Mouse (Mus musculus): ENCODE results near the gene Actr5.
A peak's percentile ranks its signal among the peaks of the same experiment; 100 is the strongest.

The Actr5 gene

GRCm38 (mm10) chr2:158624718-158625222, at the start of gene Actr5:
TSS of gene Actr5 (plus strand) at chr2:158624888.
- DNase-seq (ENCODE audit: inconsistent ontology term), result peak; percentile 97

DNA sequence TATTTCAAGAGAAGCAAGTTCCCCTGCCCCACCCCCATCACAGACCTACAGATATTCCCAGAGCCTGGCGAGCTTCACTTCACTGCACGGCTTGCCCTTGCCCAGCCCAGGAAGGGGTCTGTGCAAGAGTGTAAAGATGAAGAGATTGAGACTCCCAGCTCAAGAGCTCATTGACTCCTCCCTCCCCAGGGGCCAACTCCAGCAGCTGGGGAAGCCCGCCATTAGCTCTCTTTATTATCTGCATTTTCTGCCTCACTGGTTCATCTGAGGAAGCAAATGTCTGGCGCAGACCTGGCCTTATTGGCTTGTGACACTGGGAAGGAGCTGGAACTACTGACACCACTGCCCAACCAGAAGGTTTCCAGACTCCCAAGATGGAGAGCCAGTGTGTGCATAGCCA, 44.7 kb upstream of the Actr5 start:
- no peak for DNase-seq (ENCODE audit: inconsistent ontology term)

DNA sequence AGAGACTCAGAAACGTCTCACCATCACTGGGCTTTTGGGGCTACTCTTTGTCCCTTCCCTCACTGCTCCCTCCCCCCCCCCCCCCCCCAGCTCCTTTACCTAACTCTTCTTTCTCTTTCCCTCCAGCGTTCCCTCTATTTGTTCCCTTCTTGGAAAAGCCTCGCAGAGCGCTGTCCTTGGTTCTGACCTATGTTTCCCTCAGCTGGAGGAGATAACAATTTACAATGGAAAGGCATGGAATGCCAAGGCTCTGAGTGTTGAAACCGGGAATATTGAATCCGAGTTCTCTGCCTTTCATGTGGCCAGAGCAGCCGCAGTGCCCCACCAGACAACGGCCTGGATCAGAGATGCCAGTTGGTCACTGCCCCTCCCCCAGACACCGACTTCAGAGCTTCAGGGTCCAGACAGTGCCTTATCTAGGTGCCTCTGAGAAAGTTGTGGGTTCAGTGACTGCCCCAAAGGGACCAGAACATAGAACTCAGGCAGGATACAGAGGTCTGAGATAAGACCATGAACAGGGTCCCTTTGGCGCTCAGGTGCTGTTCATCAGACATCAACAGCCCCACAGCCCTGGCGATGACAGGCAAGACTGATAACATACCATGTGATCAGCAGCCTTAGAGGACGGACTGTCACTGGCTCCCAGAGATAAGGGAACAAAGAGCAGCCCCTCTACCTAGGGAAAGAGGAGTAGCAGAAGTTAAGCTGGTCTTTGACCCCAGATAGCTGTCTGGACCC, 39.9 kb upstream of the Actr5 start:
- peak; percentile 72 for DNase-seq (ENCODE audit: inconsistent ontology term)

GRCm38 (mm10) chr2:158588524-158589271, 36.0 kb upstream of the Actr5 start:
- no peak for DNase-seq (ENCODE audit: inconsistent ontology term)

GRCm38 (mm10) chr2:158590495-158590894, 34.2 kb upstream of the Actr5 start:
- DNase-seq (ENCODE audit: inconsistent ontology term), result no peak

DNA sequence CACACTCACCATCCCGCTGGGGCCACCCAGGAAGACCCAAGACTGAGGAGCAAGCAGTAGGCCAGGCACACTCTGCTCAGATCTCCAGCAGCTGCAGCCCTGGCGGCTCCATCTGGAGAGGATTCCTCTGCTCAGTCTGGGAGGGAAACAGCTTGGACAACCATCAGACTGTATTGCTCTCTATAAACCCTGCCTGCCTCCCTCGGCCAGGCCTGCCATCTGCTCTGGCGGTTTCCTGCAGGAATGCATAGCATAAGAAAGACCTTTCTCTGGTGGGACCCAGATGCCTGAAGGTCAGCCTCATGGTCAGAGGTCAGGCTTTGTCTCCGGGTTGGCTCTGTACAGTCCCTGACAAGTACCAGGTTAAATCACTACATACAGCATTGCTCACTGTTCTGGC, 33.4 kb upstream of the Actr5 start:
- DNase-seq (ENCODE audit: inconsistent ontology term), result no peak

DNA sequence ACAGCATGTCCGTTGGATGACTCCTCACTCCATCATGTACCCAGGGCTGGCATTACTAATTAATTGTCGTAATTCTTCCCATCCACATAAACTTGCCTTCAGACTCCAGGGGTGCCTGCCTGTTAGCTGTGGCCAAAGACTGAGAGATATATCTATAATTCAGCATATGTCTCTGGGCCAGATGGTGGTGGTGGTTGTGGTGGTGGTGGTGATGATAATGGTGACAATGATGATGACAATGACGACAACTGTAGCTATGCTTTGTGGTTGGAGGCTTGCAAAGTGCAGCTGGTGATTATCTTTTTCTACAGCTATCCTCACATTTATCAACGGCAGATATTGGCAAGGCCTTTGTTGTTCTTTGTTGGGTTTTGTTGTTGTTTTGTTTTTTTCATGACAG, 31.3 kb upstream of the Actr5 start:
- no peak for DNase-seq (ENCODE audit: inconsistent ontology term)

DNA sequence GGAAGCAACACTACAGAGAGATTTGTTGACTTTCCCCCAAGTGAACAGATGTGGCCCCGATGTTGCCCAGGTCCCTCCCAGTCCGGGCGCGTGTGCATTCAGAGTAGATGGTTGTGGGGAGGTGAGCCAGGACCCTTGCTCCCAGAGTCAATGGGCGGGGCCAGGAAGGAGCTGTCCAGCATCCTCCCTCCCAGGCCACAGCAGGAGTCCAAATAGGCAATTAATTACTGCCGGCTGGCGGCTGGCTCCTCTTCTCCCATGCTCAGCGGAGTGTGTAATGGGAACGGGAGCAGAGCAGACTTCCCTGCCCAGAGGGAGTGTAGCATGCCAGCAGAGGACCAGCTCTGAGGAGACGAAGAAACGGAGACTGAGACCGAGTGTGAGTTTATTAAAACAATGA, 29.6 kb upstream of the Actr5 start:
- DNase-seq (ENCODE audit: inconsistent ontology term), result peak; percentile 82

DNA sequence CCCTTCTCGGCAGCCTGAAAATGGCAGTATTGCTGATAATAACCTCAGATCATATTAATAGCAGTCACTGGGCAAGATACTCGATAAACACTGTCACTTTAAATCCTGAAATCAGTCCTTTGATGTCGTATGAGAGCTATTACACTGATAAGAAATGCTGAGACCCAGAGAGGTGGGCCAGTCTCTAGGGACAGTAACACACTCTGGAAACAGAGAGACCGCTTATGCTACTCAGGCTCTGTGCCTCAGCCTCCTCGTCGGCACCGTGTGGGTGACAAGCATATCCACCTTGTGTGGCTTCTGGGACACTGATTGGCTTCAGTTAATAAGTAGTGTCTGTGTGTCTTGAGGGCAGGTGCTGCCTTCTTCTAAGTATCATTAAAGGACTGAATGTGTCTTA, 29.1 kb upstream of the Actr5 start:
- no peak for DNase-seq (ENCODE audit: inconsistent ontology term)

DNA sequence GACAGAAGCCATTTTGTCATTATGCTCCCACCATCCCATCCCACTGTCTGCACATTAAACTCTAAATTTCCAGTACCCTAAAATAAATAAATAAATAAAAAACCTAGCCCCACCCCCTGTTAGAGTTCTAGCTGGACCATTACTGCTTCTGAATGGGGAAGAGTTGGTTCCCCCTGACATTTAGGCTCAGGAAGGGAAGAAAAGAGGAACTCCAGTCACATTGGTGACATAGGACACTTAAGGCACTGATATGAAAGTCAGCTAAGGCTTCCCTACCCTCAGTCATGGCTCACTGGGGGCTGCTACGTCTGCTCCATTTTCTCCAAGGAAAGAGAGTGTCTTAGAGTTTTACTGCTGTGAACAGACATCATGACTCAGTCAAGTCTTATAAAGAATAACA, 27.9 kb upstream of the Actr5 start:
- DNase-seq (ENCODE audit: inconsistent ontology term), result no peak

GRCm38 (mm10) chr2:158600517-158600916, 24.2 kb upstream of the Actr5 start:
- DNase-seq (ENCODE audit: inconsistent ontology term), result no peak

GRCm38 (mm10) chr2:158601326-158601725, 23.4 kb upstream of the Actr5 start:
- DNase-seq (ENCODE audit: inconsistent ontology term), result no peak

DNA sequence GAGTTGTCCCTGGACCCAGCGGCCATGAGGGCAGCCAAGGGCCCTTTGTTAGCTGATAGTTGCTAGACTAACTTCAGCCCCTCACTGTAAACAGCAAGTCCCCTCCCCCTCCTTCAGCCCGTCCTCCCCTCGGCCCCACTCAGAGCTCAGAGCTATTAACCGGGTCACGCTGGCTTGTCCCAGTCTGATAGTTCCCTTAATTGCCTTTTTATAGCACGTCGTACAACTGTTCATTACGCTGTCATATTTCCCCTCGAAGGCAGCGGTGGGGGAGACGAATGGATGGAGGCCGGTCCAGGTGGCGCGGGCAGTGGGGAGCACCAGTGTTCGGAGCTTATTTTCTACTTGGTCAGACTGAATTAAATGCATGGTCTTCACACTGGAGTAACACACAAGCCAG, 22.0 kb upstream of the Actr5 start:
- no peak for DNase-seq (ENCODE audit: inconsistent ontology term)

DNA sequence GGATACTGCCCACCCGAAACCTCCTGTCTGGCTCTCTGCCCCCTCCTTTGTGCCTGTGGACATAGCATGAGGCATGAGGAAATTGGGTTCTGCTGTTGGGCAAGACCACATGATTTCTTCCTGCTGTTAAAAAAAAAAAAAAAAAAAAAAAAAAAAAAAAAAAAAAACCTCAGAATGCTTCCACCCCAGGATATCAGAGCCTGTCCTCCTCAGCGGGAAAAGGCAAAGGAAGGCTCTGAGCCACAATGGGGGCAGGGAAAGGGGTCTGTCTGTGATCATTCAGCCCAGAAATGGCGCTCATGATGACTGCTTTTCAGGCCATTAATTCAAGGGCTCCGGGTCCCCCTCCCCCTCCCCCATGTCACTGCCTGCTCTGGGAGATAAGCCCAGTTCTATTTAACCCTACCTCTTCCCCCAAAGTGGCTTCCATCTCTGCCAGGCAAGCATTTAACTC, 18.1 kb upstream of the Actr5 start:
- no peak for DNase-seq (ENCODE audit: inconsistent ontology term)

DNA sequence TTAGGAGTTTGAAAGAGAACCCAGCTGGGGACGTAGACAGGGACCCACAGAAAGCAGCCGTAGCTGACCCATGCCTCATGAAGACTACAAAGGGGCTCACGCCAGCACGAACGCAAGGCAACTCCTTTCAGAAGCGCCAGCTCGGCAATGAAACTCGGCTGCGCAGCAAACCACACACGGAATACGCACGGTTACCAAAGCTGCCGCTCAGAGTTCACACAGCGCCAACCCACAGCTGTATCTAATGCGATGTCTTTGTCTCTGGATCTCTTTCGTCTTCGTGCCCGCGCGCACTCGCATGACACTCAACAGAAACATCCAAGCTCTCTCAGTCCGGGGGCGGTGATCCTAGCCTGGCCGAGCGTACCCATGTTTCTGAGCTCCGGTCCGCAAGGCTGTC, 15.0 kb upstream of the Actr5 start:
- peak; percentile 38 for DNase-seq (ENCODE audit: inconsistent ontology term)

DNA sequence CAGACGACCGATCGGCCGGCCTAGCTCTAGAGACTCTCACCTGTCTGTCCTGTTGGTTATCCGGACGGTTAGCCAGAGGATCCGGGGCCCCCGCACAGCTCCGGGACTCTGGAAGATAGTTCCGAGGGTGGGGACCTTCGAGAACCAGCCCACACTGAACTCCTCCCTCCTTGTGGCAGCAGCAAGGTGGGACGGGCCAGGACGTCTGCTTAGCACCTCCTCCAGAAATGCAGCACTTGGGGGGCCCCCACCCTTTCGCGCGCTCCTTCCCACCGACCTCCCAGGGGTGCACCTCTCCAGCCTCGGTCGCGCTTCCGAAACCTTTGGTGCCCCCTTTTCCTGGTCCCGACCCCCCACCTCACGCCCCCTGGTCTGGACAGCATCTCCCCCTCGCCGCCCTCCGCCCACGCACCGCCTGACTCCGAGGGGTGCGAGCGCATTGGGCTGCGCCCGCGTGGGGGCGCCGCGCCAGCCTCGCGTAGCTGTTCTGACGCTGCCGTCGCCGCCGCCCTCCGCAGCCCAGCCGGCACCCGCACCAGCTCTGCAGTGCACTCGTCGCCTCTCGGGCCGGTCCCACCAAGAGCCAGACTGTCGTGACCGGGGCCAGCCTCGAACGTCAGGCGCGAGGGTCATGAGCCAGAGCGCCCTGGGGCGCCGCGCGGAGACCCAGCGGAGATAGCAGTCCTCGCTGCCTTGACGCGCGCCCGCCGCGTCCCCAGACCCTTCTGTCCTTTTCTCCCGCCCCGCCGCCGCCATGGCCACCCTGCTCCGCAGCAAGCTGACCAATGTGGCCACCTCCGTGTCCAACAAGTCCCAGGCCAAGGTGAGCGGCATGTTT, 14.0 kb upstream of the Actr5 start, which contains the start of gene Slc32a1:
Slc32a1 (plus strand) TSS at position 280 of the 838 bp plus-strand sequence.
- no peak for DNase-seq (ENCODE audit: inconsistent ontology term)

GRCm38 (mm10) chr2:158611326-158611719, 13.4 kb upstream of the Actr5 start:
- no peak for DNase-seq (ENCODE audit: inconsistent ontology term)

GRCm38 (mm10) chr2:158611726-158612670, 12.7 kb upstream of the Actr5 start:
- DNase-seq (ENCODE audit: inconsistent ontology term), result peak; percentile 44

- DNase-seq (ENCODE audit: inconsistent ontology term), result peak; percentile 69
These were observed 11.9 kb upstream of the Actr5 start for GRCm38 (mm10) chr2:158612671-158613250.
